Mouse (Mus musculus) liver, adult (tissue): ENCODE measurements around the gene Igsf3.

Source experiments
- GATA4 ChIP-seq: IDR thresholded peaks from 2 replicates; pipeline ENCODE4 v1.6.1; 2014; ENCODE audit warnings: mild to moderate bottlenecking, low read length; ENCODE audit not compliant: insufficient replicate concordance

The Igsf3 gene

DNA sequence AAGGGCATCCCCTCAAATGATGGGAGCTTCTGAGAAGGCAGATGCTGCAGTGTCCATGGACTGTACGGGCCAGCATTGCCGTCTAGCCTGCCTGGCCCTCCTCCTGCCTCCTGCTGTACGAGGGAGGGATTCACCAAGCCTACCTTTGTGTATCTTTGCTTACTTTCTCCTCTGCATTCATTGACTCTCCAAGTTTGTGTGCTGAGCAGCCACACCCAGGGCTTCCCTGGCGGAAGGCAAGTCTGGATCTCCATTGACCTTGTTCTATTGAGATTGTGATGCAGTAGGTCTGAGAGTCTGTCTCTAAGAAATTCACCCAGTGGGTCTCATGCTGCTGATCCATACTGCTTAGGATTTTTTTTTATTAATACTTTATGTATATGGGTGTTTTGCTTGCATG lies 70.4 kb downstream of the Igsf3 start:
- no peak for TF ChIP-seq GATA4

DNA sequence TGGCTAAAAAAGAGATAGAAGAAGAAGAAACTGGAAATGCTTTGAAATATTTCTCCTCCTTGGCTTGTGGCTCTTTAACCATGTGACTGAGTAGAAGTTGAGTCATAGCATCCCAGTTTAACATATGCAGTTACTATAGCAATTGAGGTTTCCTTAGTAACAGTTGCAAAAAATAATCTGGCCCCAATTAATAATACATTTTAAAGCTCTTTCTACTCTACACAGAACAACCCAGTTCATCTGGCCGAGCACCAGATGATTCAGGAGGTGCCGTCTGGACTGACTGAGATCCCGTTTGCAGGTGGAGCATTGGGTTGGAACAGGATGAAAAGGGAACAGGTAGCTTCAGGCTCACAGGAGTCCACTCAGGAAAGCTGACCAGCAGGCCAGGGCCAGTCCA lies 71.9 kb downstream of the Igsf3 start:
- no peak for TF ChIP-seq GATA4

DNA sequence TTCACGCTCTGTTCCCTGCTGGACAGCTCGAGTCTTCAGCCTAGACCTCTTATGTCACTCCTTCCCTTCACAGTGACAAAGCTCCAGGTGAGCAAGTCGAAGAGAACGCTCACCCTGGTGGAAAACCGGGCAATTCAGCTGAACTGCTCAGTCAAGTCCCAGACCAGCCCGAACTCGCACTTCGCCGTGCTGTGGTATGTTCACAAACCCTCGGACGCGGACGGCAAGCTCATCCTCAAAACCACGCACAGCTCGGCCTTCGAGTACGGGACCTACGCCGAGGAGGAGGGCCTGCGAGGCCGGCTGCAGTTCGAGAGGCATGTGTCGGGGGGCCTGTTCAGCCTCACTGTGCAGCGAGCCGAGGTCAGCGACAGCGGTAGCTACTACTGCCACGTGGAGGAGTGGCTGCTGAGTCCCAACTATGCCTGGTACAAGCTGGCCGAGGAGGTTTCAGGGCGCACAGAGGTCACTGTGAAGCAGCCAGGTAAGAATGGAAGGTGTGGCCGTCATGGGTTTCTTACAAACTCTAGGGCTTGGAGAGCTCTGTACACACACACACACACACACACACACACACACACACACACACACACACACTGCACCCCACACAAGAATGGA lies 74.0 kb downstream of the Igsf3 start:
- no peak for TF ChIP-seq GATA4

DNA sequence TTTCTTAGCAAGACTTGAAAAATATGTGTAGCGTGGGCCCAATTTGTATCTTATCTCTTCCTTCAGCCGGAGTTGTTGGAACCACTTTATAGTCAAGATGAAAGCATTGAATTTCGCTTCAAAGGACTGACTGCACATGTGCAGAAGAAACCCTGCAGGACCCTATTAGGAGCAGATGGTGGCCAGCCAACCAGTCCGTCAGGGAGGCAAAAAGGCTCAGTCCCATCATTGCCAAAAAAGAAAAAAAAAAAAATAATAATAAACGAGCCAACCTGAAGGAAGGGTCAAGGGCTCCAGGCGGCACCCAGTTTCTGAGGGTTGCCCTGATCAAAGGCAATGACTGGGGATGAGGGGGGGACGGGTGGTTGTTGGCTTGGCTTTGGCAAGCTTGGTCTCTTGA lies 83.7 kb downstream of the Igsf3 start:
- no peak for TF ChIP-seq GATA4

GRCm38 (mm10) chr3:101461046-101461445 lies 84.2 kb downstream of the Igsf3 start:
- TF ChIP-seq GATA4 = no peak

DNA sequence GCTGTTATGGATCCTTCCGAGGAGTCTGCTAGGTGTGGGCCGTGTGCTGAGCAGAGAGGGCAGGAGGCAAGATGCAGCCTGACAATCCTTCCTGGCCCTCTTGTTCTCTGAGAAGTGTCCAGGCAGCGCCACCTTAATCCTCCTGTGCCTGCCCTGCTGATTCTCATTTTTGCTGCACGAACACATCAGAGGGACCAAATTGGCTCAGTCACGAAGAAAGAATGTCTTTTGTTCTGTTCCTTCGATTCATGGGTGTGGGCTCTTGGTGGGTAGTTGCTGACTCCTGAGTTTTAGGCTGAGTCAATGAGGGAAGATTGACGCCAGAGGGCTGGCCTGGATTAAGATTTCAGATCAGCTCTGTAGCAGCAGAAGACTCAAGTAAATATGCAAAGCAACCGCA lies 84.9 kb downstream of the Igsf3 start:
- TF ChIP-seq GATA4 = no peak

DNA sequence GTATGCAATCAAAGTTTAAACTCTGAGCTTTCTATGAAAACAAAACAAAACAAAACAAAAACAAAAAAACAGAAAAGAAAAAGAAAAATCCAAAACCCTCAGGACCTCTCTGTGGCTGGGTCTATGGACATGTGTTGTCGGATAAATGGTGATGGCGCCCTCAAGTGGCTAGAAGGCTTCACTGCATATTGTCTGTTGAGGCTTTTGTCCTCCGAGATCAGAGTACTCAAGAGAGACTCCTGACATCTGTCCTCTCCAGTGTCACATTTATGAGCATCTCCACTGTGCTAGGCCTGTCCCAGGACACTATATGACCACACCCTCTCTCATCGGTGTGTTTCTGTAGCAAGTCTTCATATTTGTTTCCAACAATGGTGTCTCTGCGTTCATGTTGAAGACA lies 85.4 kb downstream of the Igsf3 start:
- TF ChIP-seq GATA4 = no peak

DNA sequence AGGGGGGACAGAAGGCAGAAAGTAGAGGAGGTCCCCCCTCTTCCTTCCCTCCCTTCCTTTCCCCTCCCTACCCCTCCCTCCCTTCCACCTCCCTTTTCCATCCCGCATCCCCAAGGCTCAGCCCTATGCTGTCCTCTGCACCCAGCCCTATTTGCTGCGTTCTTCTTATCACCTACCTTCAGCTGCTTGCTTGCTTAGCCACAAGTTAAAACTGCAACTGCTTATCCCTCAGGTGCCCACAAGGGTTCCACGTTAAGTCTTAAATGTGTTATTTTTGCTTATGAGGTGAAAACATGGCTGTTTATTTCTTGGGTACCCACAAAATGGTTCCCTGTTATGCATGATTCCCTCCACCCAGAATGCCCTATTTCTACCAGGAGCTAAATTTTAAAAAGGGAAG lies 86.6 kb downstream of the Igsf3 start:
- TF ChIP-seq GATA4 = no peak

- no peak for TF ChIP-seq GATA4
Observed at GRCm38 (mm10) chr3:101469675-101470074, 92.8 kb downstream of the Igsf3 start.

GRCm38 (mm10) chr3:101471881-101472280 lies 95.0 kb downstream of the Igsf3 start:
- no peak for TF ChIP-seq GATA4

DNA sequence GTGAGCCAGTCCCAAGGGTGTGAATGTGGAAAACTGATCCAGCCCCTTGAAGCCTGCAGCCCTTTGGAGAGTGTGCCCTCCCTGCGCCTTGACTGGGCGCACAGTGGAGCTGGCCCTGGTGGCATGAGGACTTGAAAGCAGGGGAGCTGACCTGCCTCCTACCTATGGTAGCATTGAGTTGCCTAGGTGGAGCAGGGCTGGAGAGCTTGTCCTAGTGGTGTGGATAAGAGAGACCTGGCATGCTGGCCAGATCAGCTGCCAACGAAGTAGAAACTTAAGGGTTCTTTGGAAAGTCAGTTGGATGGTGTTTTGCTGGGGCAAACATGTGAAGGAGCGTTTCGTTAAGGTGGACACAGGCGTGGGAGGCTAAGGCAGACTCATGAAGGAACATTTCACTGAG lies 105.1 kb downstream of the Igsf3 start:
- no peak for TF ChIP-seq GATA4

- TF ChIP-seq GATA4 = no peak
Observed at GRCm38 (mm10) chr3:101483256-101483983, 106.5 kb downstream of the Igsf3 start.

DNA sequence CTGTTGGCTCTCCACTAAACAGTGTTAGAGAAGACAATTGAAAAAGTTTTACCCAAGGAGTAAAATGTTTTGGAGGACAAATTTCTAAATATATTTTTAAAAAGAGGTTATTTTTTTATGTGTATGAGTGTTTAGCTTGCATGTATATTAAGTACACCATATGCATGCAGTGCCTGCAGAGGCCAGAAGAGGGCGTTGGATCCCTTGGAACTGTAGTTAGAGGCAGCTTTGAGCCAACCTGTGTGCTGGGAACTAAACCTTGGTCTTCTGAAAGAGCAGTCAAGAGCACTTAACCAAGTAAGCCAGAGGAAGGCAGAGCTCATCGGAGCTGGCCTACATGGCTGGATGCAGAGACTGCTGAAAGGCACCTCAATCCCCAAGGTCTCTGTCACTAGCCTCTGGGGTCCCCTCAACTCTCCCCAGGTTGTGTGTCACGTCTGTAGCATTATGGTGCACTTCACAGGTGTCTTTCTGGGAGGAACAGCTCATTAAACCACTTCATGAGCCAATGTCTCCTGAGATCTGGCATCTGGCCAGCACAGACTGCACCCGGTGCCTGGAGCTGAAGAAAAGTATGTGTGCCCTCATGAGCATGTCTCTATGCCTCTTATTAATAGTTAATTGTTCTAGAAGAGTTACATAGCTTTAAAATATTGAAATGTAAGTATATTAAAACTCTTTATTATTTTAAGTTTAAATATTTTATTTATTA lies 109.3 kb downstream of the Igsf3 start:
- no peak for TF ChIP-seq GATA4

GRCm38 (mm10) chr3:101487436-101487835 lies 110.6 kb downstream of the Igsf3 start:
- no peak for TF ChIP-seq GATA4

DNA sequence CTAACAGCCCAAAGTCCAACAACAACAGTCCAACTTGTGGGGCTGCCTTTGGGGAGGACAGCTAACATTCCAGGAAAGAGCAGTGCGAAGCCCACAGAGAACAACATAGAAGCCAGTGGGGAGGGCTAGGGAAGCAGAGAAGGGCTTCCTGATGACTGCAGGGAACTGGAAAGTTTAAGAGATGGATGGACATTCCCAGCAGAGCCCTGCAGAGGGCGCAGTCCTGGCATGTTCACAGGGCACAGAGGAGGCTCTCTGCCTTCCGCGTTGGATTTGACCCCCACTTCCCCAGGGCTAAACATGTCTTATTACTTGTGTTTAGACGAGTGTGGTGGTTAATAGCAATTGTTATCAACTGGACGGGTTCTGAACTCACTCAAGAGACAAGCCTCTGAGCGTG lies 111.3 kb downstream of the Igsf3 start:
- no peak for TF ChIP-seq GATA4

- TF ChIP-seq GATA4 = no peak
Observed at GRCm38 (mm10) chr3:101490515-101490914, 113.6 kb downstream of the Igsf3 start.
